Mouse (Mus musculus) G1E (cell line): ENCODE data around the gene Gm13278. TPM values are rescaled to one million over a fixed set of nuclear protein-coding genes. Genes with fewer than 3 reads are reported as not detected.
"Not testable (repeated sequence)": the region's sequence is repeated elsewhere in the genome, so short reads cannot be mapped to it uniquely, and the experiment has no call there.

Experiments used
- ATAC-seq: 2 replicates; pipeline ENCODE4 v1.8.0; 2016; ENCODE audit warnings: mild to moderate bottlenecking; ENCODE audit not compliant: insufficient number of reproducible peaks, poor library complexity, low FRiP score, severe bottlenecking; ENCODE audit errors: extremely low read depth
- DNase-seq: peaks from one replicate; pipeline ENCODE4 v3.0.0; 2012; ENCODE audit warnings: low spot score
- H3K27me3 ChIP-seq: 2 replicates; pipeline ENCODE4 v1.6.1; 2012; ENCODE audit warnings: mild to moderate bottlenecking, low read length, inconsistent platforms; ENCODE audit not compliant: insufficient read depth
- H3K36me3 ChIP-seq: replicated peaks from 2 replicates; pipeline ENCODE3; 2012; ENCODE audit warnings: mild to moderate bottlenecking, inconsistent platforms
- H3K4me1 ChIP-seq: 2 replicates; pipeline ENCODE4 v1.6.1; 2012; ENCODE audit warnings: low read depth, low read length, inconsistent platforms, mixed read lengths; ENCODE audit not compliant: insufficient read depth
- H3K4me3 ChIP-seq: 2 replicates; pipeline ENCODE4 v1.5.1; 2012; ENCODE audit warnings: low read depth, mild to moderate bottlenecking, inconsistent platforms, low read length, moderate library complexity, mixed read lengths
- H3K9me3 ChIP-seq: replicated peaks from 2 replicates; pipeline ENCODE4 v1.6.1; 2012; ENCODE audit warnings: inconsistent platforms
- CTCF ChIP-seq: IDR thresholded peaks from 2 replicates; pipeline ENCODE4 v1.5.1; 2012; ENCODE audit warnings: low read depth, low read length, inconsistent platforms, mixed read lengths
- GATA1 ChIP-seq: IDR thresholded peaks from 2 replicates; pipeline ENCODE4 v1.6.1; 2012; ENCODE audit warnings: borderline replicate concordance, low read length, inconsistent platforms, mixed read lengths
- GATA2 ChIP-seq: IDR thresholded peaks from 2 replicates; pipeline ENCODE4 v1.6.1; 2012; ENCODE audit warnings: low read depth, low read length, inconsistent platforms, borderline replicate concordance
- POLR2AphosphoS5 ChIP-seq: IDR thresholded peaks from 2 replicates; pipeline ENCODE4 v1.6.1; 2012; ENCODE audit warnings: low read depth, low read length, inconsistent platforms; ENCODE audit not compliant: insufficient replicate concordance
- TAL1 ChIP-seq: conservative IDR thresholded peaks from 2 replicates; pipeline ENCODE4 v1.6.1; 2012; ENCODE audit warnings: low read depth, low read length, inconsistent platforms, mixed read lengths
- polyA plus RNA-seq: library from polyadenylated mRNA; stranded (reverse); fragments of >175 nt; gene quantifications from 2 replicates; pipeline ENCODE4 v1.2.3, GENCODE M21; 2012
- total RNA-seq, 2 experiments: library from RNA; stranded (forward) in 1 of 2; stranded (reverse) in 1 of 2; fragments of 200-1000 nt in 1 of 2; fragments of >200 nt in 1 of 2; fragmentation: Nextera tagmentation in 1 of 2; gene quantifications; 2 replicates each; pipeline ENCODE4 v1.2.3; 2014 to 2017

Gm13278 gene
- total and polyA plus RNA-seq, 3 experiments: not detected

GRCm38 (mm10) chr4:88822995-88823394 lies 31.6 kb downstream of the Gm13278 start:
- ATAC-seq (no peak), DNase-seq (no peak)
- H3K27me3 ChIP-seq: no peaks in the 10 kb centered on the region
- H3K36me3 ChIP-seq: no peaks in the 10 kb centered on the region
- no peaks in the 10 kb centered on the region for H3K4me1 ChIP-seq
- no peak overlapping the region for H3K4me3 ChIP-seq
- no peak for TF ChIP-seq POLR2AphosphoS5
- TF ChIP-seq TAL1: no peak
- H3K9me3 ChIP-seq: no peaks in the 10 kb centered on the region

- not testable (repeated sequence) for H3K36me3 ChIP-seq, H3K27me3 ChIP-seq, ATAC-seq, DNase-seq, H3K9me3 ChIP-seq, H3K4me3 ChIP-seq, H3K4me1 ChIP-seq
Measured at GRCm38 (mm10) chr4:88827116-88827515, 35.8 kb downstream of the Gm13278 start, which contains the start of gene Ifna6. Gene Ifna6, plus strand, starts transcription at chr4:88827416.

- no peak for ATAC-seq
- no peak for DNase-seq
- TF ChIP-seq GATA2 (no peak), POLR2AphosphoS5 (no peak), TAL1 (no peak), GATA1 (no peak), CTCF (no peak)
Measured at GRCm38 (mm10) chr4:88830523-88830922, 39.2 kb downstream of the Gm13278 start.

GRCm38 (mm10) chr4:88835225-88835624 lies 43.9 kb downstream of the Gm13278 start, which contains the start of gene Ifna5:
Gene Ifna5, plus strand, starts transcription at chr4:88835525.
- ATAC-seq, H3K9me3 ChIP-seq, H3K4me1 ChIP-seq, DNase-seq, H3K36me3 ChIP-seq, H3K27me3 ChIP-seq, H3K4me3 ChIP-seq: not testable (repeated sequence)

More at GRCm38 (mm10) chr4:88830523-88830922, 39.2 kb downstream of the Gm13278 start:
- Histone ChIP-seq H3K4me1 (no peaks in the 10 kb centered on the region), H3K4me3 (no peak overlapping the region), H3K36me3 (no peaks in the 10 kb centered on the region), H3K9me3 (no peaks in the 10 kb centered on the region), H3K27me3 (no peaks in the 10 kb centered on the region)

- H3K36me3 ChIP-seq: no peaks in the 10 kb centered on the region
- no peaks in the 10 kb centered on the region for H3K9me3 ChIP-seq
- H3K27me3 ChIP-seq: no peaks in the 10 kb centered on the region
- DNase-seq (no peak), ATAC-seq (no peak)
- H3K4me3 ChIP-seq: no peak overlapping the region
- no peaks in the 10 kb centered on the region for H3K4me1 ChIP-seq
- no peak for TF ChIP-seq GATA2
- TF ChIP-seq TAL1: no peak
- no peak for TF ChIP-seq CTCF
- no peak for TF ChIP-seq POLR2AphosphoS5
- no peak for TF ChIP-seq GATA1
Measured at GRCm38 (mm10) chr4:88838828-88839227, 47.5 kb downstream of the Gm13278 start.

- Histone ChIP-seq H3K4me3 (no peak overlapping the region), H3K4me1 (no peaks in the 10 kb centered on the region), H3K27me3 (no peaks in the 10 kb centered on the region), H3K36me3 (no peaks in the 10 kb centered on the region), H3K9me3 (no peaks in the 10 kb centered on the region)
- TF ChIP-seq GATA2 (no peak), GATA1 (no peak), POLR2AphosphoS5 (no peak), TAL1 (no peak), CTCF (no peak)
- DNase-seq (no peak), ATAC-seq (no peak)
Measured at GRCm38 (mm10) chr4:88840058-88840457, 48.7 kb downstream of the Gm13278 start.

- no peak within 1 kb of the TSS for H3K4me3 ChIP-seq
- TF ChIP-seq GATA2 (no peak), TAL1 (no peak), GATA1 (no peak), POLR2AphosphoS5 (no peak), CTCF (no peak)
- no peaks in the 10 kb centered on the region for H3K9me3 ChIP-seq
- H3K4me1 ChIP-seq: no peaks in the 10 kb centered on the region
- H3K27me3 ChIP-seq: no peaks in the 10 kb centered on the region
- H3K36me3 ChIP-seq: no peaks in the 10 kb centered on the region
- ATAC-seq (no peak), DNase-seq (no peak)
Measured at GRCm38 (mm10) chr4:88841438-88841911, 50.1 kb downstream of the Gm13278 start, which contains the start of gene Ifna4. Gene Ifna4, plus strand, starts transcription at chr4:88841861.

Other genes with a start within 250 kb of the Gm13278 start
Only the 20 nearest of the 31 such genes appear.
- gene Klhl9, start 69.1 kb upstream of the Gm13278 start, total RNA-seq (2014; fragmentation: Nextera tagmentation): 63.5 and 64.7 TPM in 2 replicates
- 95.4 and 115 TPM in 2 replicates for gene Klhl9, start 69.1 kb upstream of the Gm13278 start, total RNA-seq (2017)
- 5.6 and 6.3 TPM in 2 replicates for gene Klhl9, start 69.1 kb upstream of the Gm13278 start, polyA plus RNA-seq
- gene Gm13271, start 36.7 kb upstream of the Gm13278 start, total RNA-seq (2014; fragmentation: Nextera tagmentation): not detected in 2 replicates
- gene Gm13271, start 36.7 kb upstream of the Gm13278 start, total RNA-seq (2017): not detected in 2 replicates
- not detected in 2 replicates for gene Gm13271, start 36.7 kb upstream of the Gm13278 start, polyA plus RNA-seq
- not detected in 2 replicates for gene Gm13283, start 31.4 kb upstream of the Gm13278 start, total RNA-seq (2014; fragmentation: Nextera tagmentation)
- gene Gm13283, start 31.4 kb upstream of the Gm13278 start, total RNA-seq (2017): not detected in 2 replicates
- gene Gm13283, start 31.4 kb upstream of the Gm13278 start, polyA plus RNA-seq: not detected in 2 replicates
- not detected in 2 replicates for gene Gm13290, start 17.7 kb upstream of the Gm13278 start, total RNA-seq (2014; fragmentation: Nextera tagmentation)
- not detected in 2 replicates for gene Gm13290, start 17.7 kb upstream of the Gm13278 start, total RNA-seq (2017)
- gene Gm13290, start 17.7 kb upstream of the Gm13278 start, polyA plus RNA-seq: not detected in 2 replicates
- not detected in 2 replicates for gene Gm13289, start 14.6 kb upstream of the Gm13278 start, total RNA-seq (2014; fragmentation: Nextera tagmentation)
- gene Gm13289, start 14.6 kb upstream of the Gm13278 start, total RNA-seq (2017): not detected in 2 replicates
- not detected in 2 replicates for gene Gm13289, start 14.6 kb upstream of the Gm13278 start, polyA plus RNA-seq
- not detected in 2 replicates for gene Gm13272, start 11.7 kb upstream of the Gm13278 start, total RNA-seq (2014; fragmentation: Nextera tagmentation)
- 0.29 TPM in 1 of 2 replicates, not detected in the other for gene Gm13272, start 11.7 kb upstream of the Gm13278 start, total RNA-seq (2017)
- gene Gm13272, start 11.7 kb upstream of the Gm13278 start, polyA plus RNA-seq: not detected in 2 replicates
- not detected in 2 replicates for gene Ifnz, start 9.4 kb upstream of the Gm13278 start, total RNA-seq (2014; fragmentation: Nextera tagmentation)
- gene Ifnz, start 9.4 kb upstream of the Gm13278 start, total RNA-seq (2017): not detected in 2 replicates
- not detected in 2 replicates for gene Ifnz, start 9.4 kb upstream of the Gm13278 start, polyA plus RNA-seq
- gene Gm13276, start 5.8 kb upstream of the Gm13278 start, total RNA-seq (2014; fragmentation: Nextera tagmentation): not detected in 2 replicates
- gene Gm13276, start 5.8 kb upstream of the Gm13278 start, total RNA-seq (2017): not detected in 2 replicates
- not detected in 2 replicates for gene Gm13276, start 5.8 kb upstream of the Gm13278 start, polyA plus RNA-seq
- not detected in 2 replicates for gene Gm13277, start 2.9 kb upstream of the Gm13278 start, total RNA-seq (2014; fragmentation: Nextera tagmentation)
- not detected in 2 replicates for gene Gm13277, start 2.9 kb upstream of the Gm13278 start, total RNA-seq (2017)
- not detected in 2 replicates for gene Gm13277, start 2.9 kb upstream of the Gm13278 start, polyA plus RNA-seq
- gene Gm13275, start 2.9 kb downstream of the Gm13278 start, total RNA-seq (2014; fragmentation: Nextera tagmentation): not detected in 2 replicates
- gene Gm13275, start 2.9 kb downstream of the Gm13278 start, total RNA-seq (2017): 0.27 TPM in 1 of 2 replicates, not detected in the other
- gene Gm13275, start 2.9 kb downstream of the Gm13278 start, polyA plus RNA-seq: not detected in 2 replicates
- gene Gm13279, start 5.8 kb downstream of the Gm13278 start, total RNA-seq (2014; fragmentation: Nextera tagmentation): not detected in 2 replicates
- not detected in 2 replicates for gene Gm13279, start 5.8 kb downstream of the Gm13278 start, total RNA-seq (2017)
- not detected in 2 replicates for gene Gm13279, start 5.8 kb downstream of the Gm13278 start, polyA plus RNA-seq
- gene Gm13285, start 8.1 kb downstream of the Gm13278 start, total RNA-seq (2014; fragmentation: Nextera tagmentation): not detected in 2 replicates
- gene Gm13285, start 8.1 kb downstream of the Gm13278 start, total RNA-seq (2017): not detected in 2 replicates
- not detected in 2 replicates for gene Gm13285, start 8.1 kb downstream of the Gm13278 start, polyA plus RNA-seq
- not detected in 2 replicates for gene Gm13287, start 11.7 kb downstream of the Gm13278 start, total RNA-seq (2014; fragmentation: Nextera tagmentation)
- gene Gm13287, start 11.7 kb downstream of the Gm13278 start, total RNA-seq (2017): not detected in 2 replicates
- gene Gm13287, start 11.7 kb downstream of the Gm13278 start, polyA plus RNA-seq: not detected in 2 replicates
- not detected in 2 replicates for gene Gm13288, start 14.0 kb downstream of the Gm13278 start, total RNA-seq (2014; fragmentation: Nextera tagmentation)
- gene Gm13288, start 14.0 kb downstream of the Gm13278 start, total RNA-seq (2017): 0.06 and 0.16 TPM in 2 replicates
- gene Gm13288, start 14.0 kb downstream of the Gm13278 start, polyA plus RNA-seq: not detected in 2 replicates
- not detected in 2 replicates for gene Ifna7, start 24.7 kb downstream of the Gm13278 start, total RNA-seq (2014; fragmentation: Nextera tagmentation)
- gene Ifna7, start 24.7 kb downstream of the Gm13278 start, total RNA-seq (2017): not detected in 2 replicates
- not detected in 2 replicates for gene Ifna7, start 24.7 kb downstream of the Gm13278 start, polyA plus RNA-seq
- gene Ifna11, start 28.4 kb downstream of the Gm13278 start, total RNA-seq (2014; fragmentation: Nextera tagmentation): not detected in 2 replicates
- 0.29 TPM in 1 of 2 replicates, not detected in the other for gene Ifna11, start 28.4 kb downstream of the Gm13278 start, total RNA-seq (2017)
- gene Ifna11, start 28.4 kb downstream of the Gm13278 start, polyA plus RNA-seq: not detected in 2 replicates
- gene Ifna6, start 35.9 kb downstream of the Gm13278 start, total RNA-seq (2014; fragmentation: Nextera tagmentation): not detected in 2 replicates
- gene Ifna6, start 35.9 kb downstream of the Gm13278 start, total RNA-seq (2017): not detected in 2 replicates
- gene Ifna6, start 35.9 kb downstream of the Gm13278 start, polyA plus RNA-seq: not detected in 2 replicates
- not detected in 2 replicates for gene Ifna5, start 44.0 kb downstream of the Gm13278 start, total RNA-seq (2014; fragmentation: Nextera tagmentation)
- not detected in 2 replicates for gene Ifna5, start 44.0 kb downstream of the Gm13278 start, total RNA-seq (2017)
- not detected in 2 replicates for gene Ifna5, start 44.0 kb downstream of the Gm13278 start, polyA plus RNA-seq
- not detected in 2 replicates for gene Ifna4, start 50.3 kb downstream of the Gm13278 start, total RNA-seq (2014; fragmentation: Nextera tagmentation)
- 0.38 TPM in 1 of 2 replicates, not detected in the other for gene Ifna4, start 50.3 kb downstream of the Gm13278 start, total RNA-seq (2017)
- not detected in 2 replicates for gene Ifna4, start 50.3 kb downstream of the Gm13278 start, polyA plus RNA-seq
- not detected in 2 replicates for gene Ifna1, start 58.5 kb downstream of the Gm13278 start, total RNA-seq (2014; fragmentation: Nextera tagmentation)
- not detected in 2 replicates for gene Ifna1, start 58.5 kb downstream of the Gm13278 start, total RNA-seq (2017)
- not detected in 2 replicates for gene Ifna1, start 58.5 kb downstream of the Gm13278 start, polyA plus RNA-seq